Mouse (Mus musculus) heart, postnatal 4 days (tissue): Measurements from ENCODE around the gene Bcor. TPM values are rescaled to one million over a fixed set of nuclear protein-coding genes. Genes with fewer than 3 reads are reported as not detected.

Experiments used
- DNase-seq: peaks from one replicate; pipeline ENCODE4 v3.0.0; 2021
- total RNA-seq, 2 experiments: library from RNA; stranded (reverse); gene quantifications; 2 replicates each; pipeline ENCODE4 v1.2.3; 2021

The Bcor gene
- total RNA-seq, 2 experiments from 2014 or later = 46.2 to 48.1 TPM

GRCm38 (mm10) chrX:12003947-12004346 is 156.2 kb downstream of the Bcor start:
- DNase-seq = no peak

- no peak for DNase-seq
These were observed 156.6 kb downstream of the Bcor start for GRCm38 (mm10) chrX:12003539-12003938.

GRCm38 (mm10) chrX:12003106-12003505 is 157.0 kb downstream of the Bcor start:
- DNase-seq = no peak

DNA sequence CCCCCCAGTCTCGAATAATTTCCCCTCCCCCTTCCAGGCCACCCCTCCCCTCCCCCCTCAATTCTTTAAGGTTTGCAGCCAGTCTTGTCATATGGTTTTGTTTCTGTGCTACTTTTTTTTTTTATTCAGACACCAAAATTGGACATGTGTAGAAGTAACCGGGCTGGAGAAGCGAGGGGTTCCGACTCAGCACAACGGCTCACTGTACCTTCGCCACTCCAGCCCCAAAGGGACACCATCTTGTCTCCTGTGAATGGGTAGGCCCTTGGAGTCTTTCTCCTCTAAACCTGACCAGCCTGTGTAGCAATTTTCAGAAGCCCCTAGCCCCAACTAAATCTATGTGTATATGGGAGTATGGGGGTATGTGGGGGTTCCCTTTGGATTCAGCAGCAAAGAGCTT is 157.6 kb downstream of the Bcor start:
- no peak for DNase-seq

DNA sequence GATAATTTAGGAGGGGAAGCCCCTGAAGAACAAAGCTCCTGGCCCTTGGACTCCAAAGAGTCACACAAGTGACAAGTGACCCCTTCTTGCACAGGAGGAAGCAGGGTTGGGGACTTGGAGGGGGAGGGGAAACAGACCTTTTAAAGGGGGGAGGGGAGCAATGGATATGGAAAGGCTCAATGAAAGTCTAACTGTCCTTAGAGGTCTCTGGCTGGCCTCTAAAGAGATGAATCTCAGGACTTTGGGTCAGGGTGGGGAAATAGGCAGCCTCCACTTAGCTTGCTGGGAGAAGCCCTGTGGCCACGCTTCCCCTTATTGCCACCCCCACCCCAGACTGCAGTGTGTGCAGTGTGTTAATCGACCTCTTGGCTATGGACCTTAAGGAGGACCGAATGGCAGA is 158.2 kb downstream of the Bcor start:
- no peak for DNase-seq

DNA sequence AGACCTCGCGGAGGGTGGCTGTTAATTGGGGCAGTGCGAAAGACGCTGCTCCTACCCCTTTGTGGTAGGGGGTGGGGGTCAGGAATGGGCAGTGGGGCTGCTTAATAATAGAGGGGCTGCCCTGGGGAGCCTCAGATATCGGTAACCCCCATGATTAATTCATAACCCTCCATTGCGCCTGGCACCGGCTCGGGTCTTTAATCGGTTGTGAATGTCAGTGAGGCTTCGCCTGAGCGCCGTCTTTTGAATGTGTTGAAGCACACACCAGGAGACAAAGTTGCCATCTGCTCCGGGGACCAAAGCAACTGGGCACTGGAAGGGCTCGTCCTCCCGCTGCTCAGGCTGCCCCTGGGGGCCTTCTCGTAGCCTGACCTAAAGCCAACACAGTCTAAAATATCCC is 158.8 kb downstream of the Bcor start:
- no peak for DNase-seq

GRCm38 (mm10) chrX:12000620-12001019 is 159.5 kb downstream of the Bcor start:
- no peak for DNase-seq

DNA sequence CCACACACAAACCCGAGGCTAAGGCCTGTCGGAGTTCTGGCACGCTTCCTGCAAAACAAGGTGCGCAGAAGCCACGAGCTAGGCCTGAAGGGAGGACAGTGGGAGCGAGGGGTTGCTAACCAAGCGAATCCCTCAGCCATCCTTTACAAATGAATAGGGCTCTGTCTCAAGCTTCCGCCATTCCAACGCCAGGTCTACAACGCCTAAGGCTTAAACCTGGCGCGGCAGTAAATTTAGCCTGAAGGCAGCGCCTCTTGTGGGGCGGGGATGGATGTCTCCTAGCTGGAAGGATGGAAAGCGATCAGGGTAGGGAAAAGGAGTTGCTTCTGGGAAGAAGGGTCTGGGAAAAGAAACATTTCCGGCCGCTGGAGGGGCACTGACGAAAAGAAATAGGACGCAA is 160.2 kb downstream of the Bcor start:
- no peak for DNase-seq

- peak; percentile 72 for DNase-seq
These were observed 161.2 kb downstream of the Bcor start for GRCm38 (mm10) chrX:11998934-11999336.

- peak; percentile 28 for DNase-seq
These were observed 163.3 kb downstream of the Bcor start for GRCm38 (mm10) chrX:11996891-11997290.

GRCm38 (mm10) chrX:11996489-11996888 is 163.7 kb downstream of the Bcor start:
- no peak for DNase-seq

DNA sequence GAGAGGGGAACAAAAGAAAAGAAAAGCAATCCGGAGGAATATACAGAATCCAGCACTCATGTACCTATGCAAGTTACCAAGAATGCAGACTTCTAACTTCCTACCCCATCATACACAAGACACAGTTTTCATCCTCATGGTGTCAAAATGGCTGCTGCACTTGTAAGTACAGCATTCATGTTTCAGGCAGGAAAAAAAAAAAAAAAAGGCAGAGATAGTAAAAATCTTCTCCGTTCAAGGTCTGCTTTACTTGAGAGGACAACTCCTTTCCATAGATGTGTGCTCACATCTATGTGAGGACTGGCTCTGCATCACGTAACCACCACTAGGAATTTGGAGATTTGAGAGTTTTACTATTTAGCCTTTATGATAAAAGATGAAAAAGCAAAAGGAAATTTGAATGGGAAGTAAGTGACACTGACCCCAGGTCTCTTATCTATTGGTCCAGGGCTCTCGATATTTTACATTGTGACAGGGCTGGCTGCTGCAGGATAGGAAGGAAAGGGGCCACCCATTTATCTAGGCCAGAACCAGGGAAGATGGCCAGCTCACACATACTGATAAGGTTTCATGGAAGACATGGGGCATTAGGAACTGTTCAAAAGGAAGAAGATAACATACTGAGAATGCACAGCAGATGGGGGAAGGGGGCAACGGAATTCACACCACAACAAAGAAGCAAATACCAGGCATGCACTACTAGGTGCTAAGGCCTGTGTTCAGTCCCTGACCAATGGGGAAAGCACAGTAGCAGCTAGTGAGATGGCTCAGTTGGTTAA is 166.3 kb downstream of the Bcor start:
- DNase-seq = no peak

- DNase-seq = no peak
These were observed 170.7 kb downstream of the Bcor start for GRCm38 (mm10) chrX:11989471-11989870.

DNA sequence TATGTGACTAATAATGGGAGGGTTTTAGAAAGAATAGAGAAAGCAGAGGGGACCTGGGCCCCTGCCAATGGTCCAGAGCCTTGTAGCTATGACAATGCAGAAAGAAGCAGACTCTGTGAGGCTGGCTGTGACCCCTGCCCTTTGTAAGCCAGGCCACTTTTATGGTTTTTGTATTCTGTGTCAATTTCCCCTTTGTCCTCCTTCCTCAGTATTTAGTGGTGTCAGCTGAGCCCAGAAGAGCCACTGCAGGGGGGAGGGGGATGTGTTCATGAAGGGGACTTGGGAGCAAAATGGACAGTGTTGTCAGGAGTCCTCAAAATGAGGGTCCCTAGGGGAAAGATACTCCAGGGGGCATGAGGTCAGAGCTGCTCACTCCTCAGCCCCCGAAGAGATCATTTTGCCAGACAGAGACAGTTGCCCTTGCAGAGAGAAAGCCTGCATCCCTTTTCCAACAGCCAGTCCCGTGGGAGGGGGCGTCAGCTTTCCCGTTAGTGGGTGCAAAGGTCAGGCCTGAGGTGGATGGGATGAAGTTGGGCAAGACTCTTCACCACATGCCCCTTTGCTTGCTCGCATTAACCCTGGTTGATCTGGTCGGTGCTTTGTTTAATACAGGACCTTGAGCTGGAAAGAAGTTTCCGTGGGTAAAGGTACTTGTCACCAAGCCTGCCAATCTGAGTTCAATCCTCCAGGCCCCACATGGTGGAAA is 171.8 kb downstream of the Bcor start:
- no peak for DNase-seq

DNA sequence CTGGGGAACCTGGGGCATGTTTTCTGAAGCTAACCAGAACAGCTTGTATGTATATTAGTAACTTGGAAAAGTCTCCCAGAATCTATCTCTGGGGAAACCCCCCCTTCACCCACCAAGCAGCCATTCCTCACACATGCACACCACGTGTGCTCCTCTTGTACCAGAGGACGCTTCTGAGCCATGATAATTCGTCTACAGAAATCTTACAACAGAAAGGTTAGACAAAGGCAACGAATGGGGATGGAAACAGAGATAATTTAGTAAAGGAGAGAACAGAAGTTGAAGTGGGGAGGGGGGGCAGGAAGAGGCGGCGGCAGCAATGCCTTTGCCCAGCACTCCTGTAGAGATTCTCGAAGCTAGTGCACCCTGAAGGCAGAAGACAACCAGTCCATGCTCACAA is 172.6 kb downstream of the Bcor start:
- no peak for DNase-seq
